Mouse (Mus musculus): ENCODE measurements around the gene Adarb2. TPM values are rescaled to one million over a fixed set of nuclear protein-coding genes. Genes with fewer than 3 reads are reported as not detected.
A peak's percentile ranks its signal among the peaks of the same experiment; 100 is the strongest.

The Adarb2 gene
- total and polyA plus RNA-seq, 3 experiments: not detected

- peak; percentile 79 for DNase-seq (ENCODE audit: extremely low read depth)
- in situ Hi-C loops (cut with MboI; ENCODE audit: low pct_ligation_motif_present, low pct_unique_long_range_greater_than_20kb, low sequenced_read_pairs) (no loop called here), dilution Hi-C loops (cut with MboI; ENCODE audit: extremely low pct_ligation_motif_present, extremely low pct_unique_long_range_greater_than_20kb, low sequenced_read_pairs) (no loop called here)
- Histone ChIP-seq H3K27me3 (replicated peaks) (no peaks in the 10 kb centered on the region), H3K4me2 (ENCODE audit: insufficient read depth, low read depth, poor library complexity, severe bottlenecking) (peak overlapping the region; percentile 83; the same call in 1 of the 2 replicates), H3K4me3 (replicated peaks in 1 of 3; ENCODE audit: low read depth in 2 of 3, low read length in 2 of 3, poor library complexity in 1 of 3) (no peak overlapping the region), H3K79me2 (replicated peaks; ENCODE audit: control insufficient read depth, extremely low read depth, insufficient read depth, poor library complexity, severe bottlenecking) (no peaks in the 10 kb centered on the region), H3K36me3 (replicated peaks in 1 of 2; ENCODE audit: control insufficient read depth in 1 of 2, insufficient read depth in 1 of 2, low read length in 1 of 2) (no peaks in the 10 kb centered on the region), H3K27ac (ENCODE audit: insufficient read depth, low read depth) (no peak overlapping the region), H3K4me1 (ENCODE audit: control insufficient read depth in 1 of 2, insufficient read depth in 2 of 2) (peaks cover 2 to 5% of the 10 kb centered on the region in 2 experiments; a peak in 3 of 4 replicates), H3K9me3 (replicated peaks; ENCODE audit: low read length) (no peaks in the 10 kb centered on the region), H3K9ac (ENCODE audit: insufficient read depth, low read depth) (no peak overlapping the region)
- TF ChIP-seq MAX (IDR thresholded peaks at IDR 0.05; ENCODE audit: low read length) (peak; percentile 36; the same call in 1 of the 2 replicates), TBP (conservative IDR thresholded peaks at IDR 0.05; ENCODE audit: low read depth, low read length) (no peak), RAD21 (IDR thresholded peaks at IDR 0.05; ENCODE audit: low read depth, low read length) (peak; percentile 63), SIN3A (IDR thresholded peaks at IDR 0.05; ENCODE audit: low read length) (peak; percentile 33; the same call in 1 of the 2 replicates), HCFC1 (IDR thresholded peaks at IDR 0.05; ENCODE audit: low read depth, low read length) (peak; percentile 35; the same call in 1 of the 2 replicates), MAZ (IDR thresholded peaks at IDR 0.05; ENCODE audit: low read depth, low read length) (no peak), MEF2A (IDR thresholded peaks at IDR 0.05; ENCODE audit: borderline replicate concordance, low read depth, low read length) (0 out of 2 replicates have a peak, but pooled peaks have one; percentile 22), EP300 (IDR thresholded peaks at IDR 0.05; ENCODE audit: low read length) (0 out of 2 replicates have a peak, but pooled peaks have one; percentile 35), MXI1 (IDR thresholded peaks at IDR 0.05; ENCODE audit: low read depth, low read length) (no peak), IRF4 (IDR thresholded peaks at IDR 0.05; ENCODE audit: low read depth, low read length) (peak; percentile 41; the same call in 1 of the 2 replicates), SMC3 (IDR thresholded peaks at IDR 0.05; ENCODE audit: low read depth, low read length) (peak; percentile 44; the same call in 1 of the 2 replicates), RCOR1 (conservative IDR thresholded peaks at IDR 0.05; ENCODE audit: low read depth, low read length) (no peak), CTCF (conservative IDR thresholded peaks at IDR 0.05 in 1 of 2, IDR thresholded peaks at IDR 0.05 in 1 of 2; ENCODE audit: low read depth in 2 of 2, low read length in 2 of 2) (peak; percentile 59 to 86; a peak in 3 of 4 replicates), ELF1 (IDR thresholded peaks at IDR 0.05; ENCODE audit: low read depth, low read length) (peak; percentile 83), JUND (conservative IDR thresholded peaks at IDR 0.05; ENCODE audit: low read depth, low read length) (peak; percentile 57)
These were observed 541.9 kb downstream of the Adarb2 start for GRCm38 (mm10) chr13:8744565-8744964.

DNA sequence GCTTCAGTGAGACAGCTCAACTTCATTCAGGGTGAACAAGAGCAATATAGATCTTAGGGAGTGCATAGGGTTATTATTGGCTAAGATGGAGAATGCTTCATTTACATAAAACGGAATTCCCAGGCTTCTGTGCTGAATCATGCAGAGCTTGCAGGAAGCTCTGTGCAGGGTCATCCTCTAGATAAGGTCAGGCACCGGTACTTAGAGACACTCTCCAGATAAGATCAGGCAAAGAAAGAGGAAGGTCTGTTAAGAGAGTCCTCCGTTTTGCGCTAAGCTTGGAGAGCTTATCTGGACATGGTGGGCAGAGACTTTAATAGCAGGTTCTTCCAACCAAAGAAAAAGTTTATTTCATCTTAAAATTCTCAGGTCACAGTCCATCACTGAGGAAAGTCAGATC is 542.9 kb downstream of the Adarb2 start:
- dilution Hi-C loops (cut with MboI; ENCODE audit: extremely low pct_ligation_motif_present, extremely low pct_unique_long_range_greater_than_20kb, low sequenced_read_pairs): no loop called here
- Histone ChIP-seq H3K9me3 (replicated peaks; ENCODE audit: low read length) (no peaks in the 10 kb centered on the region), H3K4me1 (ENCODE audit: control insufficient read depth in 1 of 2, insufficient read depth in 2 of 2) (peaks cover 2 to 5% of the 10 kb centered on the region in 2 experiments; a peak in 3 of 4 replicates), H3K36me3 (replicated peaks in 1 of 2; ENCODE audit: control insufficient read depth in 1 of 2, insufficient read depth in 1 of 2, low read length in 1 of 2) (no peaks in the 10 kb centered on the region), H3K9ac (ENCODE audit: insufficient read depth, low read depth) (no peak overlapping the region), H3K79me2 (replicated peaks; ENCODE audit: control insufficient read depth, extremely low read depth, insufficient read depth, poor library complexity, severe bottlenecking) (no peaks in the 10 kb centered on the region), H3K4me3 (replicated peaks in 1 of 3; ENCODE audit: low read depth in 2 of 3, low read length in 2 of 3, poor library complexity in 1 of 3) (no peak overlapping the region), H3K27ac (ENCODE audit: insufficient read depth, low read depth) (no peak overlapping the region), H3K4me2 (ENCODE audit: insufficient read depth, low read depth, poor library complexity, severe bottlenecking) (no peak overlapping the region), H3K27me3 (replicated peaks) (no peaks in the 10 kb centered on the region)
- in situ Hi-C loops (cut with MboI; ENCODE audit: low pct_ligation_motif_present, low pct_unique_long_range_greater_than_20kb, low sequenced_read_pairs): no loop called here
- TF ChIP-seq CHD1 (IDR thresholded peaks at IDR 0.05; ENCODE audit: low read depth, low read length) (no peak), RCOR1 (conservative IDR thresholded peaks at IDR 0.05; ENCODE audit: low read depth, low read length) (no peak), NELFE (IDR thresholded peaks at IDR 0.05; ENCODE audit: low read depth, low read length) (no peak), EP300 (IDR thresholded peaks at IDR 0.05; ENCODE audit: low read length) (no peak), ZNF384 (IDR thresholded peaks at IDR 0.05; ENCODE audit: low read depth, low read length) (no peak), CTCF (conservative IDR thresholded peaks at IDR 0.05 in 1 of 2, IDR thresholded peaks at IDR 0.05 in 1 of 2; ENCODE audit: low read depth in 2 of 2, low read length in 2 of 2) (no peak), MYC (IDR thresholded peaks at IDR 0.05; ENCODE audit: low read depth, low read length) (no peak), POLR2AphosphoS2 (IDR thresholded peaks at IDR 0.05; ENCODE audit: low read depth, low read length) (no peak), POLR2A (IDR thresholded peaks at IDR 0.05; ENCODE audit: low read depth, low read length) (no peak), USF1 (IDR thresholded peaks at IDR 0.05; ENCODE audit: low read depth, low read length) (no peak), KAT2A (IDR thresholded peaks at IDR 0.05; ENCODE audit: insufficient replicate concordance, low read length) (no peak), NRF1 (IDR thresholded peaks at IDR 0.05; ENCODE audit: low read depth, low read length) (no peak), ZMIZ1 (IDR thresholded peaks at IDR 0.05; ENCODE audit: low read depth, low read length) (no peak), MAX (IDR thresholded peaks at IDR 0.05; ENCODE audit: low read length) (no peak)
- no peak for DNase-seq (ENCODE audit: extremely low read depth)
